Mouse (Mus musculus): ENCODE results near the gene Inhbc.

DNA sequence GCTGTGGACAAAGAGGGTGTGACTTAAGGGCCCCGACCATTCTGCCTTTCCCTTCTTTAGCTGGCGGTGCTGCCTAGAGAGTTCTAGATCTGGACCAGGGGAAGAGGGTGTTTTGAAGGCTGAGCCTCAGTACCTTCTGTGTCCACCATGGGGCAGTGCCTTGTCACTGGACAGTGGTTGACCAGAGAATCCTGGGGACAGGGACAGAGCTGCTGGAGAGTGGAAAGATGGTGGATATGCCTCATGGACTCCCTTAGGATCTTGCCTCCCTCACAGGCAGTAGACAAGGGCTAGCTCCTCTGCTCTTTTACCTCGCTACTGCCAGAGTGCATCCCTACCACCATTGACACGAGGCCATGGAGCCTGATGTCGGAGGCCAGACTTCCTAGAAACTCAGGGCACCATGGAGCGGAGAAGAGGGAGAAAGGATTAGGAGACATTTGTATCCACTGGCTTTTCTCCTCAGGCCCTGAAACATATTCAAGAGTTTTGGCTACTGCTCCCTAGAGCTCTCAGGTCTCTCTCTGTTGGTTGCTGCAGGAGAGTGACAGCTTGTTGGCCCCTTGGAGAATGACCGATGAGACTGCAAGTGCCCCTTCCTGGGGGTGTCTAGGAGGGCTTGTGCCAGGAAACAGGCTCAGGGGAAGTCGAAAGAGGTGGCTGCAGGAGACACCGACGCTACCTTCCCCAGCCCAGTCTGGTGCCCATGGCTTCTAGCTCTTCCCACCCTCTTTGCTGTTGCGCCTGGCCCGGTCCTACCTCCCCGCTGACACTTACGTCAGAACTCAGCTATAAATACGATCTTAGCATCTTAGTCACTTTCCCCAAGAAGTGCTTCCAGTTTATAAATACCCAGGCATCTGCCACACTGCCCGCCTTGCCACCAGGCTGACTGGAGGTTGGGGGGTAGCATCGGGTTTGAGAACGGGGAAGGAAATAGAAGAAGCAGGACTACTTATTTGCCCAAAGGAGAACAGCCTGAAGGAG, 16.0 kb downstream of the Inhbc start, which contains the start of gene Inhbe:
- TF ChIP-seq CTCF (IDR thresholded peaks at IDR 0.05; ENCODE audit: insufficient read depth, low read depth, low read length) (no peak), POLR2A (IDR thresholded peaks at IDR 0.05; ENCODE audit: insufficient read depth, low read depth, low read length) (no peak)
